Mouse (Mus musculus): ENCODE measurements around the gene Vmn1r87.
"Not testable (repeated sequence)": the region's sequence is repeated elsewhere in the genome, so short reads cannot be mapped to it uniquely, and the experiment has no call there.

The Vmn1r87 gene

GRCm38 (mm10) chr7:13140057-13140456, at the start of gene Vmn1r87:
Gene Vmn1r87, minus strand, starts transcription at chr7:13140157.
- in situ Hi-C loops (cut with MseI, MboI), result no loop called here

- in situ Hi-C loops (cut with MseI, MboI), result no loop called here
Measured at GRCm38 (mm10) chr7:13159268-13159667, 19.3 kb upstream of the Vmn1r87 start, which contains the start of gene Vmn1r88. Gene Vmn1r88, plus strand, starts transcription at chr7:13159568.

GRCm38 (mm10) chr7:13137340-13137739, 2.6 kb downstream of the Vmn1r87 start:
- in situ Hi-C loops (cut with MseI, MboI), result no loop called here

- in situ Hi-C loops (cut with MseI, MboI), result no loop called here
Measured at GRCm38 (mm10) chr7:13131856-13132255, 8.1 kb downstream of the Vmn1r87 start.

- in situ Hi-C loops (cut with MseI, MboI), result not testable (repeated sequence)
Measured at GRCm38 (mm10) chr7:13123554-13124153, 16.3 kb downstream of the Vmn1r87 start.

GRCm38 (mm10) chr7:13119817-13120216, 20.1 kb downstream of the Vmn1r87 start, which contains the start of gene Vmn1r86:
Gene Vmn1r86, minus strand, starts transcription at chr7:13119917.
- in situ Hi-C loops (cut with MseI, MboI), result no loop called here

GRCm38 (mm10) chr7:13095073-13095472, 44.9 kb downstream of the Vmn1r87 start, which contains the start of gene Vmn1r85:
Gene Vmn1r85, minus strand, starts transcription at chr7:13095173.
- in situ Hi-C loops (cut with MseI, MboI), result no loop called here
